Mouse (Mus musculus) adrenal gland, postnatal 4 days (tissue): ENCODE measurements around the gene Dclk1. TPM values are rescaled to one million over a fixed set of nuclear protein-coding genes. Genes with fewer than 3 reads are reported as not detected.

Source experiments
- DNase-seq, 2 experiments: peaks; one replicate each; pipeline ENCODE4 v3.0.0; 2021 to 2022; ENCODE audit warnings: low spot score in 2 of 2, mixed read lengths in 2 of 2
- total RNA-seq, 2 experiments: library from RNA; stranded (reverse); gene quantifications; 2 replicates each; pipeline ENCODE4 v1.2.3; 2021

The Dclk1 gene
- total RNA-seq, 2 experiments from 2014 or later: 23.0 to 25.0 TPM

DNA sequence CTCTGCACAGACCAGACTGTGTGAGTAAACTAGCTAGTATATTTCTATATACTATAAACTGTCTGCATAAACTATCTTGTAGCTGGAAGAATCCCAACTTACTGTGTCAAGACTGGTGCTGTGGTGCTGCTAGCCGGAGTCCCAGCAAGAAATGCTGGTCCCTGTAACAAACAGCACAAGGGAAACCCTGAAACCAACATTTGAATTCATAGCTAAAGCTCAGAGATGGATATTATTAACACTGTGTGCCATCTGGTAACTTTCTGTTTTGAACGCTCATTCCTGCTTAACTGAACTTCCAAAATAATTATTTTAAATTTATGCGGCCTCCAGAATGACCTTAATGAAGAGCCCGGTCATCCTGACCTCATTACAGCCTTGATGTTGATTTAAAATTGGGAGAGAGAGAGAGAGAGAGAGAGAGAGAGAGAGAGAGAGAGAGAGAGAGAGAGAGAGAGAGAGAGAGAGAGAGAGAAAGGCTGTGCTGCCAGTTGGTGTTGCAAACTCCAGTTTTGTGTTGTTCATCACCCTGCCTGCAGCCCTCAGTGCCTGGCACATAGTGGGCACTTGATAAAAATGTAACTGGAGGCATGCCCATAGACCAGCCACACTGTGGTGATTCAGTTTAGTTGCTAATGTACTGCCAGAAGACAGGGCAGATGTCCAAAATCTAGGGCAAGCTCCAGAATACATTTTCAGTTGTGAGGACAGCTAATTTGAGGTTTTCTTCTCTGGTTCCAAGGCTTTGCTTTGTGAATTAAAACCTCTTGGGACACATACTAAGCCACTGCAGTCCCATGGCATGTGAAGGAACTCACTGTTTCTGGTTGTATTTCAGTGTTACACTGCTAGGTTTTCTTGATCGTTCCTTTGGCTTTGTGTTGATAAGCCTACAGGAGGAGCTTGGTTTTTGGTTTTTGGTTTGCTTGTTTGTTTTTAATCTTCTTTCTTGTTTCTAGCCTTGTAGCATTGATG lies 205.6 kb downstream of the Dclk1 start:
- DNase-seq: no peak

DNA sequence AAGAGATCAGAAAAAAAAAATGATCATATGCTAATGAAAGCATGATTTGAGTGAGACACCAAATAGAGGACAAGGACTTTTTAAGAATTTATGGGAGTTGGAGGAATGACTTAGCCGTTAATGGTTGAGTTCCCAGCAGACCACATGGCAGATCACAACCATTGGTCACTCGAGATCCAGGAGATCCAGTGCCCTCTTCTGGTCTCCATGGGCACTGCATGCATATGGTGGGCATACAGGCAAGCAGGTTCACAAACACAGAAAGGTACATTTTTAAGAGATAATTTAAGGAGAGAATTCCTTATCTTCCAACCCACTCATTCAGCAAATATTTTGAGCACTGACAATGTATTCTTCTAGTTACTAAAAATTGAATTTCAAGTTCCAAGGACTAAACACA lies 207.0 kb downstream of the Dclk1 start:
- DNase-seq: no peak

DNA sequence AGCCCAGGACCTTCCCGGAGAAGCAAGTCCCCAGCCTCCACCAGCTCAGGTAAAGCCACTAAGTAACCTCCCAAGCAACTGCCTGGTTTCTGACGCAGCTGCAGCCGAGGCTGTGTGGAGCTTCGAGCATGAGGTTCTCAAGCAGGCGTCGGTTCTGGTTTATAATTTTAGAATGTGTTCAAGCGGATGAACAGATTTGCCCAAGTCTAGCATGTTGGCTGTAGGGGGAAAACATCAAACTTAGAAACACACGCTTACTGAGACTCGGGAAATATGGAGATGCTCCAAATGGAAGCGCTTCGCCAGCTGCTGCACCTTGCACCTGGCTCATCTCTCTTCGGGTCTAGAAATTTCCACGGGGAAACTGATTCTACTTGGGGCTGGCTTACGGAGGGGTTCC lies 208.9 kb downstream of the Dclk1 start:
- DNase-seq: no peak

DNA sequence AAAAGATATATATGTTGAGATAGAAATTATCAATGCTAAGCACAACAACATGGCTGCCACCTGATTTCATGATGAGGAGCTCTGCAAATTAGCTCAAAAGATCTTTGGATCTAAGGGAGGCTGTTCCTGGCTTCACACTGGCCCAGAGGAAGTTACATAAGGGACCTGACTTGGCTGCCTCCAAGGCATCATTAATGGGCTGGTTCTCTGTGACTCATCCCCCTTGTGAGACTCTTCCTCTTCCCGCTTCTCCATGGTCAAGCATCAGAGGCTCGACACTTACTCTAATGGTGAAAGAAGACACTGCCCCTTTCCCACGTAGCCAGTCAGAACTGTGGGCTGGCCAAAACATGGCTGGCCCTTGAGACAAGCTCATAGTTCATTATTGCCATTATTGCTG lies 209.7 kb downstream of the Dclk1 start:
- DNase-seq: no peak

DNA sequence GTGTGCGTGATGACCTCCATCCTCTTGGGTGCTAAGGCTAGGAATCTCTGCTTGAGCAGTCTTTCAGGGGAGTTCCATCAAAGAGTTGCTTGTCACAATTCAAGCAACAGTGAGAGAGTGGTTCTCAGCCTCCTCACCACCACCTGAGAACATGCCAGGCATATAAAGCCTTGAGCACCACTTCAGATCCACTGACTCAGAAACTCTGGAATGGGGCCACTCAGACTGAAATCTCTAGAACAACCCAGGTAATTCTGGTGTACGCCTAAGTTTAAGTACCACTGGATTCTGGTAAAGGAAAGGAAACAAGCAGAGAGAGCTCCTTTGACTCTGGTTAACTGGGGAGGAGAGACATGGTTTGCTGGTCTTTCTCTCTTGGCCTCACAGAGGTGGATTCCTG lies 210.3 kb downstream of the Dclk1 start:
- no peak for DNase-seq

DNA sequence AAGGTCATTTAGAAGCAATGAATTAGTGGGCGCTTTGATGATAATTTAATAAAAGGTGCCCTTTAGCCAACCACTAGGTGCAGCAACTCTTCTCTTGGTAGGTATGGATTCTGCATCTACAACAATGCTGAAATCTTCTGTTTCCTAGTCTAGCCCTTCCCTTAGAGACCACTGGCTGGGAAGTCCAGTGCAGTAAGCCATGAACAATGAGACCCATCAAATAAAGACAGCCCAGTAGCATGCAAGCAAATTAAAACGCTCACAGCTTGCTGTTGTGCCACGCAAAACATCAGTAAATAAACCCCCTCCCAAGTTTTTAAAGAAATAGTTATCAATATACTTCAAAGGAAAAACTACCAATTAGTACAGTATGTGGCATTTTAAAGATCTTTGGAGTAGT lies 218.9 kb downstream of the Dclk1 start:
- DNase-seq: no peak

DNA sequence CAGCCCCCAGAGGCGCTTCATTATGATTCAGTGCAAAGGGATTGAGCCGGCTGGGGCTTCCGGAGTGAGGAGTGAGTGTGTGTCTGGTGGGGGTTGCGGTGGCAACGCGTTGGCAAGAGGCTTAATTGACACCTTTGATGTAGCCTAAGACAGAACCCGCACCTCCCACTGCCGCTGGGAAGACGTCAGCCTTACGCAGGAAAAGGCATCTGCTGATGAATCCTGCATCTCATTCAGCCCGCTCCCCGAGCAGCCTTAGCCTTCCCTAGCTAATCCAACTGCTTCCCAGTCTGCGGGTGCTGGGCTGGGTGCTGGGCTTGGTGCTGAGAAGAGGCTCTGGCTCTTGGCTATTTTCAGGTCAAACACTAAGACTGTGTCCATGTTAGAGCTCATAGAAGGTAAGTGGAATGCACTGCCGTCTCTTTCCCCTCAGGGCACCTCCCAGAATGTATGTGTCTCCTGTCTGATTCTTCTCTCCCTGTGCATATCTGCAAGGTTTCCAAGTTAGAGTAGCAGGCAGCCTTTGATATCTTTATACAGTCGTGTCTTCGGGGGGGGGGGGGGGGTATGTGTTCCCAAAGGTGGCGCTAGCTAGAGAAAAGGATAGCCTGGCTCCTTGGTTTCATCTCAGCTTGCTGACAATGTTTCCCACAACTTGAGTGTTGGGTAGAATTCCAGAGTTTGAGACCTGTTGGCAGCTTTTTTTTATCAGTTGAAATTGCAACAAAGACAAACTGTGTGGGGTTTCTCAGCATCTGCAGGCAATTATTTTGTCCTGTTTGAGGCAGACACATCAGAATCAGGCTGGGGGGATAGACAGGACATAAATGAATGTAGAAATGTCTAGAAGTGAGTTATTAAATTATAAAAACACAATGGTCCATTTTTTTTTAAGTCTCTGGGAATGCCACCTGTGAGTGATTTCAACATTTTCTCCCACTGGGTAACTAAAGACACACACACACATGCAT lies 219.8 kb downstream of the Dclk1 start:
- DNase-seq: no peak

DNA sequence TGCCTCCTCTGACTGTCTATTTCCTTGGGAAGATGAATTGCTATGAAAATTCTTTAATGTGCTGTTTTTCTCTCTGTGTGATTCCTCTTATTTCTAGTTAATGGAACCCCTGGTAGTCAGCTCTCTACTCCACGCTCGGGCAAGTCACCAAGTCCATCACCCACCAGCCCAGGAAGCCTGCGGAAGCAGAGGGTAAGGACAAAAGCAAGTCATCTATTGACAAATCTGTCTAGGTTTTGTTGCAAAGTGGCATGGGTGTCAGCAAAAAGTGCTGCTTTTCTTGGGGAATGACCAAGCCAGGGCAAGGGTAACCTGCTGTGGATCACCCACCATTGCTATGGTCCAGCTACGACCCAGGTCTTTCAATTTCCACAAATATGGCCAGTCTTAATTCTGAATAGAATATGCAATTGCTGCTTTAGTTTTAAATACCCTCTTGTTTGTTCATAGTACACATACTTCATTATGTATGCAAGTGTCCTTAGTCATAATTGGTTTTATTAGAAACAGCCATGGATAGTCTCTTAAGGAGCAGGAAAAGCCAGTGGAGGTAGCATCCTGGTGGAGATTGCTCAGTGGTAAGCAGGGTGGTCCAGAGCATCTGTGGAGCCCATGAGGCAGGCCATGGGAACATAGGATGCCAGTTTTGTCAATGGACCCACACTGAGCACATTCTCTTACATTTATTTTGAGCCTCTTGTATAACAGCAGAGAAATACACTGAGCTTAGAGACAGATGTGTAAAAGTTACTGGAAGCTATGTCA lies 220.9 kb downstream of the Dclk1 start:
- no peak for DNase-seq

DNA sequence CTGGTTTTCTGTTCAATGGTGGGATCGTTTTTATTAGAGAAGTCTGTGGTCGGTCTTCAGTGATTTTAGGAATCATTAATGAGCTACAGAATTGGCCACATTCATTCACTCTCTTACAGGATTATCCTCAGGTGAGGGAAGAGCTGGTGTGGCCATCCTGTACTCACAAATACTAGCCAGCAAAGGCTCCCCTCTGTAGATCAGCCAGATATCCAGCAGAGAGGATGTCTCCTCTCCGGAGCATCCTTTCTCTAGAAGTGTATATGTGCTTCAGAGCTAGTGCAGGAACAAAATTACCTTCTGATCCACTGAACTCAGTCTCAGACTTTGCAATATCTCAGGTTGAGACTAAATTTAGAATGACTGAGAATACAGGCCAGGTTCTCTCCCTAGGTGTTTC lies 222.1 kb downstream of the Dclk1 start:
- DNase-seq: no peak

DNA sequence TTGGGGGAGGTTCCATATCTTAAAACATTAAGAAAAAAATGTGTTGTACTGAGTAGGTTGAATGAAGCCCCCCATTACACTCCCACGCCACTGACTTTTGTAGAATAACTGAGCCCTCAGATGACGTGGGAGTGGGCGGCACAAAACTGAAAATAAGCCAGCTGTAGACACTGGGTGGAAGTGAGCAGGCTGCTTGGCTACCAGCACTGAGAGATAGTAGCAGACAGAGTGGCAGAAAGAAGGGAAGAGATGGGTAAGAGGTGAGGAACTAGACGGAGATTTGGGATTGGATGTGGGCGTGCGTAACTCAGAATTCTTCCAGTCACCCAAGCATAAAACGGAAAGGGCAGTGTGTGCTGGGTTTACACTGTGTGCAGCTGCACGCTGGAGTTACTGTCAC lies 223.6 kb downstream of the Dclk1 start:
- DNase-seq: no peak

DNA sequence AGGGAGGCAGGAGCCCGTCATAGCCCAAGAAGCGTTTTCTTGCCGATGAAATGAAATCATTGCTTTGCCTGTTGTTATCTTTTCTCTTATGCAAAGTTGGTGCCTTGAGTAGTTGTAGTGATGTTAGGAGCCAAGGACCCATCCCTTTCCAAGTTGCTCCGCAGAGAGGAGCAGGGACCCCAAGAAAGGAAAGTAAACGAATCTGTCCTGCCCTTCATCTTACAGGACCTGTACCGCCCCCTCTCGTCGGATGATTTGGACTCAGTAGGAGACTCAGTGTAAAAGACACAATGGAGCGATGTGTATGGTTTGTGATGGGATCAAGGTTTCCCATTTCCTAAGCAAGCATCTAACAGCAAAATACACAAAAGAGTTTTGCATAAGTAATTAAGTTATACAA lies 224.2 kb downstream of the Dclk1 start:
- no peak for DNase-seq

DNA sequence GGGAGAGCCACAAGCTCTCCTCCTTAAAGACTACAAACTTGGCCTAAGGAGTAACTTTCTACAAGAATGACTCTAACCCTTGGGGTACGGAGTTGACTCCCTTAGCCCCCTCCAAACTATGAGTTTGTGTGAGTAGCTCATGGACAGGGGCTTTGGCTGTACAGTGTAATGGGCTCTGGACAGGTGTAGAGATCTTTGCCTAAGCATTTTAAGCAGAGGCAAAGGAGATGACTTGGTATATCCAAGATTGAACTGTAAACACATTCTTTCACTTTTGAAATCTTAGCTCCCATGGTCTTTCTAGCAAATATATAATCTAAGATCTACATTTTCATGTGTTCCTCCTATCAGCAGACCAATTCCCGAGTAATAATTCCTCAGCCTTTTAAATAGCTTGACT lies 229.9 kb downstream of the Dclk1 start, which contains the start of gene Gm21954:
Gene Gm21954, minus strand, starts transcription at position 101 of the 400 bp plus-strand sequence.
- DNase-seq: no peak

DNA sequence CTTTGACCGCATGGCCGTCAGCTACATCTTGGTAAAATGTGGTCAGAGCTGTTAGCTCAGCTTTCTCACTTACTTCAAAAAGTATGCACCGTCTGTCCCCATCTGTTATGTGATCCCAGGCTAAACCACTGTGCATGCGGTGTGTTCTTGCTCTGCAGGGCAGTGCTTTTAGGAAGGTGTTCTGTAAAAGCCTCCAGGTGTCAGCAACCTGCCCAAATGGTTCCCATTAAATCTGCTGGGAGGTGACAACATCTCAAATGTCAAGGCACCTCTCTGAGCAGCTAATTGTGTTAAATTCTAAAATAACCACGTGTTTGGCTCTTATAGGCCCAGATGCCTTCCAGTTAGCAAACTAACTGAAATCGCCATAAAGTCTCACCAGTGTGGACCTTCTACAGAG lies 231.0 kb downstream of the Dclk1 start:
- no peak for DNase-seq

DNA sequence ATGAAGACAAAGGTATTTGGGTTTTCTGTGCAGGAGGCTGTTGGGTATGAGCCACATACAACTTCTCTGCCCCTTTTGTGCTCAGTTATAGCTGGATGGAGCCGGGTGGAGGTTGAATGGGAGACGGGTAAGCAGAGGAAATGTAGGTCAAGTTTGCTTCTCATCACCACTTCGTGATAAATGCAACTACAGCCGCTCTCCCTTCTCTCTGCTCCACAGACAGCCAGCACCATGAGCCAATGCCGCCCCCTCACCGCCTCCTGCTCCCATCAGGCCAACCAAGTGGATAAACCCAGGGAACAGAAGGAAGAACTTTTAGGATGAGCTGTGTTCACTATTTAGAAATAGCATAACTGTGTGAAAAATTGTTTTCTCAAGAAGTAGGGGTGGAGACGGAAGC lies 234.5 kb downstream of the Dclk1 start:
- no peak for DNase-seq

DNA sequence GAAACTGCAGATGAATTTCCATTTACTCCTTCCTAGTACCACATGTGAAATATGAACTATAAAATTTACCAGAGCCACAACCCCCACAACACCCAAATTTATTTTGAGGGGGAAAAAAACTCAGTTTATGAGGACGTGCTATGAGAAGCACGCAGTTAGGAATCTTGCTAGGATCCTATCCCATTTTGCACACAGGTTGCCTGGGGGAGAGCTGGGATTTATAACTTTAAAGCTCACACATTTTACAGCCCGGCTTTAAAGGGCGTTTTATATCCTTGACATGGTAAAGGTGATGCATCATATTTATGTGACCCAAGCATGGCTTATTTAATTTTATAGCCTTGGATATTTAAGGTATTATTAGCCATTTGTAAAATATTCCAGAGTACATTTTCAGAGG lies 237.1 kb downstream of the Dclk1 start:
- no peak for DNase-seq

DNA sequence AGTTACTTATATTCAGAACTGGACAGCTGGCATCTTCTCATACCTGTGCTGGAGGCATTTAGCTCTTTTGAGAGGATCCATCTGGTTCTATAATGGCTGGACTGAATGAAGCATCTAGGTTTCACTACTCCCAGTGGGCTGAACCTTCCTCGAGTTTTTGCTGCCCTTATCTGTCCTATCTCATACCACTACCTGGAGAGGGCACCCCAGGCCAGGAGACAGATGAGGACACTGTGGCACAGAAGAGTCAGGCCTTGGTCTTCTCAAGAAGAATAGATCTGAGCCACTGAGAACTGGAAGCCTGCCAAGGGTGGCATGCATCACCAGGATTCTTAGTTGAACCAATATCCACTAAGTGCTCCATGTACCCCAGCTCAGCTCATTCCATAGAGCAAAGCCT lies 239.0 kb downstream of the Dclk1 start:
- no peak for DNase-seq

DNA sequence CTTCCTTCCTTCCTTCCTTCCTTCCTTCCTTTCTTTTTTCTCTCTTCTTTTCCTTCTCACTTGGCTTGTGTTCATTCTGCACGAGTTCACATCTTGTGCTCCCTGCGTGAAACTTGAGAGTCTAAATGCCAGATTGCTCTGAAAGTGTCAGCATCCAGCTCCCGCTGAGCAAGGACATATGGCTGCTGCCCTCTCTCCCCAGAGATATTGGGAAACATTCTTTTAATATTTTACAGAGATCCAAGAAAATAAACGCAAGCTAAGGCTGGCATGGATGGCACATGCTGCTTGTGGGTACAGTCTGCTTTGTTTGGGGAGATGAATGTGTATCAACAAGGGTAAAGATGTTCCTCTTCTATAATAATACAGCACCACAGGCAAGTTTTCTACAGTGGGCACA lies 241.2 kb downstream of the Dclk1 start:
- no peak for DNase-seq

DNA sequence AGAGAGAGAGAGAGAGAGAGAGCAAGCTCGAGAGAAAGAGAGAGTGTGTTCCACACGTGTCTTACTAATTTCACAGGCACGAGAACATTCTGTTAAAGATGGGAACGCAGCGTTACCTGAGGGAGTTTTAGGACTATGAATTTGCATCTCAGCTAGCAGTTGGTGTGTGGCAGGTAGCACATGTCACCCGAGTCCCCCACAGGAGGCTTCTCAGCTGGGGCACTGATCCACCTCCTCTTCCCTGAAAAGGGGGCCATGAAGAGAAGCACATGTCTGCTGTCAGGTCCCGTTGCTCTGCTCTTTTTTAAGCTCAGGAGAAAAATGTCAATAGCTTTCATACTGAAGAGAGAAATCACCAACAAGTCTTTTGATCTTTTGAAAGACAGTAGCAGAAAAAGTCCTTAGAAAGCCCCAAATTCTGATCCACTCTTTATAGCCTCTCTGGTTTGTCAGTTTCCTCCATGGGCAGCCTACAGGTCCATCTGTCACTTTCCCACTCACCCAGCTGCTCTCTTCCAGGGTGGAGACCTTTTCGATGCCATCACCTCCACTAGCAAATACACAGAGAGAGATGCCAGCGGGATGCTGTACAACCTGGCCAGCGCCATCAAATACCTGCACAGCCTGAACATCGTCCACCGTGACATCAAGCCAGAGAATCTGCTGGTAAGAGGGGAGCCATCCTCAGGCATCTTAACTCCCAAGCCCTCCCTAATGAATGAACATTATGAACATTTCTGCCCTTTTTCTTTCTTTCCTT lies 247.2 kb downstream of the Dclk1 start:
- no peak for DNase-seq

DNA sequence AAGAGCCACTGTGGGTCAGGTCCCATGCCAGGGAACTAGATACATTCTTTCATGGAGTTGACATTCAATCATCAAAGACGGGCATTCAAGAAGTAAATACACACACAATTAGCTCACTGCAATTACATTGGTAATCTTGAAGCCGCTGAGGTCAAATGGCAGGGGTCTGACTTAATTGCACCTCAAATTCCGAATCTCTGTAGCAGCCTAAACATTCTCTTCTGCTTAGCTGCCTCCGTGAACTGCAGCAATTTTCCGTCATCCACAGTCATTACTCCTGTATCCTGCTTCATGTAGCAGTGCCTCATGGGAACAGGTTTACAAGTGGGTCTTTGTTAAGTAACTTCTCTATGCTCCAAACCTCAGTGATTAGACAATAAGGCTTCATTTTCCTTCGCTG lies 249.9 kb downstream of the Dclk1 start:
- no peak for DNase-seq

DNA sequence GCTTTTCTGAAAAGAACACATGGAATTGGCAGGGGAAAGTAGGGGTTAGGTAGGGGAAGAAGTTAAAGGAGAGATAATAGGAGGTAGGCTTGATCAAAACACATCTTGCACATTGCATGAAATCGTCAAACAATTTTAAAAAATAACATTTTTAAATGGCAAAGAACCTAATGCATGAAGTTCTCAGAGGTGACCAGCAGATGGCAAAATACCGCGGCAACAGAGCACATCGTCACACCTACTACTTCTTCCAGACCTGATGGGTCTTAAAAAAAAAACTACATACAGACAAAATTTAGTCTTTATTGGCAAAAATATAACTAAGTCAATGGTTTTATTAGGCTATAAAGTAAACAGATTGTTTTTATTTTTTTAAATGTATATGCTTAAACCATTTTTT lies 252.2 kb downstream of the Dclk1 start:
- no peak for DNase-seq
